Mouse (Mus musculus): ENCODE results near the gene BC017158.
"Not testable (repeated sequence)": the region's sequence is repeated elsewhere in the genome, so short reads cannot be mapped to it uniquely, and the experiment has no call there.

DNA sequence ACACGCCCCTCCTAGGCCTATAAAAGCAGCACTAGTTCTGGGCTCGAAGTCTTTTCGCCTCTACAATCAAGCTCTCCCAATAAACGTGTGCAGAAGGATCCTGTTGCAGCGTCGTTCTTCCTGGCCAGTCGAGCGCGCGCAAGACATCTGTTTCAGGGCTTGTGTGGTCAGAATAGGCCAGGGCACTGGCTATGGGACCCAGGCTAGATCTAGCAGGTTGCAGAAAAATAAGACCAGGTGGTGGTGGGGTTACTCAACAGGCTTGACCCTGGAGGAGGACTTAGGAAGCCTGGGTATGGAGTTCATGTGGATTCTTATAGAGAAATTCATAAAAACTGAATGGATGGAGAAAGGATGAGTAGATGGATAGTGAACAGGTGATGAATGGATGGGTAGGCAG is 44.7 kb upstream of the BC017158 start:
- TF ChIP-seq CTCF (IDR thresholded peaks at IDR 0.05); POLR2A (IDR thresholded peaks at IDR 0.05; ENCODE audit: insufficient read depth, low read depth, low read length): not testable (repeated sequence)

All from heart, adult 2 months (tissue).